Mouse (Mus musculus) gastrocnemius, adult 8-10 months (tissue): Measurements from ENCODE around the gene Tmem270. TPM values are rescaled to one million over a fixed set of nuclear protein-coding genes. Genes with fewer than 3 reads are reported as not detected.
A peak's percentile ranks its signal among the peaks of the same experiment; 100 is the strongest.

Experiments
- DNase-seq, 2 experiments: peaks; one replicate each; pipeline ENCODE4 v3.0.0; 2022; ENCODE audit warnings: low spot score in 2 of 2
- total RNA-seq, 4 experiments: library from RNA; stranded (reverse); gene quantifications; 2 replicates each; pipeline ENCODE4 v1.2.4; 2022

Gene Tmem270
- total RNA-seq, 4 experiments from 2014 or later, result not detected

GRCm38 (mm10) chr5:134887447-134888335, 18.8 kb downstream of the Tmem270 start:
- no peak for DNase-seq

DNA sequence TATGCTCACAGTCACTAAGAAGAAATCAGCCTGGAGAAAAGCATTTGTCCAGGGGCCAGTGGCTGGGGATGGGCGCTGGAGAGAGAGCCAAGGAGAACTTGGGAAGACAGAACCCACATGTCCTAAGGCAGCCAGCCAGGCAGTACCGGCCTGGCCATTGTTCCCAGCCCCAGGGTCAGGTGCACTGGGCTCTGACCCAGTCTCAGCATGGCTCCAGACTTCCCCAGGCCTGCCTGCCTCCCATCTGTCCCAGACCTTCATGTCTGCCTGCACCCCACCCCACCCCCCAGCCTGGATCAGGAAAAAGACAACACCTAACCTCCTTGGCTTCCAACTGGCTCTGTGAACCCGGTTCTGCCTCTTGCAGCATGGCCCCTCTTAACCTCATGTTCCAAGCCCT, 23.5 kb downstream of the Tmem270 start:
- DNase-seq, result no peak

DNA sequence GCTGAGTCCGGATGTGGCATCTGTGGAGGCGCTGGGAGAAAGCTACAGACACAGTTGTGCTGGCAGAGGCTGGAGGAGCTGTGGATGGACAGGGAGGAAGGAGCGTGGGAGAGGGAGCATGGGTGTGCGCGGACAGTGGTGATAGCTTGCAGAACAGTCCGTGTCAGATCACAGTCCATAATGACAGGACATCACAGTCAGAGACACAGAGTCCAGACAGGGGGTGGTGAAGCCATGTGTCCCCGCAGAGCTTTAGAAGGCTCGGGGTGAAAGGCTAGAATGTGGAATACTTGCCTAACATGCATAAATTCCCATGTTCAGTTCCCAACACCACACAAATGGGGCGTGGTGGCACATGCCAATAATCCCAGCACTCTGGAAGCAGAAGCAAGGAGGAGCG, 29.7 kb downstream of the Tmem270 start:
- DNase-seq, result no peak

DNA sequence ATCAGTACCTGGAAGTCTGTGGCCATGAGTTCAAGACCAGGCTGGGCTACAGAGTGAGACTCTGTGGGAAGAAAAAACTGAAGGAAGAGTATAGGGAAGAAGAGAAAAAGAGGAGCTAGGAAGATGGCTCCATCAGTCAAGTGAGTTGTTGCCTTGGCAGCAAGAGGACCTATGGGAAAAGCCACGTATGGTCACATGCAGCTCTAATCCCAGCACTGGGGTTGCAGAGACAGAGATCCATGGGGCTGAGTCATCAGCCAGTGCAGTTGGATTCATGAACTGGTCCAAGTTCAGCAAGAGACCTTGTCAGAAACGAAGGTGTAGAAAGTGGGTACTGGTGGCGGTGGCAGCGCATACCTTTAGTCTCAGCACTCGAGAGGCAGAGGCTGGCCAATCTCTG, 31.3 kb downstream of the Tmem270 start:
- no peak for DNase-seq

GRCm38 (mm10) chr5:134873956-134874879, 32.3 kb downstream of the Tmem270 start:
- peak; percentile 54 to 63 for DNase-seq

- peak in 1 of 2 experiments; percentile 38 for DNase-seq
Measured at GRCm38 (mm10) chr5:134873034-134873433, 33.5 kb downstream of the Tmem270 start.

DNA sequence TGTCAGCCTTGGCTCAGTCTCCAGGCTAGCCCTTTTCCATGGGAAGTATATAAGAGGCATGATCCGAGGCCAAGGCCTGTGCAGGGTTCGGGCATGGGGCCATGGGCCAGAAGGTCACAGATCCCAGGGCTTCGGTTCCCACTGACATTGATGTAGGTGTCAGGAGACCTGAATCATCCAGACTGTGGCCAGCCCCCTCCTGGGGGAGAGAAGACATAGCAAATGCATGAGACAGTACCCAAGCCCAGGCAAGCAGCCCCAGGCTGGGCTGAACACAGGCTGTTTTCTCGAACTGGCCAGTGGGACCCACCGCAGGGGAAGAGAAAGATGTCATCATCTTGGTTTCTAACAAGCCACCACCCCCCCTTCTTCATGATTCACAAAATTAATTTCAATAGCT, 33.9 kb downstream of the Tmem270 start:
- DNase-seq, result peak in 1 of 2 experiments; percentile 43

- no peak for DNase-seq
Measured at GRCm38 (mm10) chr5:134868506-134868905, 38.0 kb downstream of the Tmem270 start.

- no peak for DNase-seq
Measured at GRCm38 (mm10) chr5:134867320-134868144, 39.0 kb downstream of the Tmem270 start.

DNA sequence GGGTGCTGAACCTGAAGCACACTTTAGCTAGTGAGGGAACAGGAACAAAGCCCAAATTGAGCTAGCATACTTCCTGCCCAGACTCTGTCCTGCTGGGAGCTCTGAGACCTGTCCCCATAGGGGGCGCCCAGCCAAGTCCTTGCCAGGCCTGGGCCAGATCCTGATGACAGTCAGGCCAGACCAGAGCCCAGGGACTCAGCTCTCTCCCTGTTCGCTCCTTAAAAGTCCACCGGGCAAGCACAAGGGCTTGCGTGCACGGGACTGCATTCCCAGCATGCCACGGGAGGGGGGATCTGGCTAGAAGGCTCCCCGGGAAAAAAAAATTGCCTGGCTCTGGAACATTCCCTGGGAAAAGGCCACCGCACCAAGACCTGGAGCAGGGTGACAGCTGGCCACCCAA, 41.4 kb downstream of the Tmem270 start:
- DNase-seq, result no peak

DNA sequence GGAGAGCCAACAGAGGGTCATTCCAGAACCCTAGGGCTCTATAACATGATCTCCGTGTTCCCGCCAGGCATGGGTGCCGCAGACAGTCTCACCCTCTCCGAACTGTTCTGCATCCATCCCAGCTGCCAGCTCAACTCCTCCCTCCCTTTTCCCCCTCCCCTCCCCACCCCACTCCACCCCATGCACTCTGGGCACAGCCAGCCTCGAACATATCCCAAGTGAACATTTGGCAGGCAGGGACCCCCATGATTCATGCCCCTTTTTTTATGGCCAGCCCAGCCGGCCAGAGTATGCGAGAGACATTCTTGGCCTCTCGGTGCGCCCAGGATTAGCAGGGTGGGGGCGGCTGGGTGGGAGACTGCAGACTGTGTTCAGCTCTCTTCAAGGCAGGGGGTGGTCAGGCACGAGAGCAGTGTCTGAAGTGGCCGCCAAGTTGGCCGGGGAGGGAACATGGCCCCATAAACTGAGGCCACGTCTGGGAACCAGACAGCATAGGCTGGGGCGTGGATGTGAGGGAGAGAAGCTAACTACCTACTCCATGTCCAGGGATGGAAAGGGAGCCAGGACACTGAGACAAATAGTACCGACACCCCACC, 44.5 kb downstream of the Tmem270 start:
- no peak for DNase-seq

GRCm38 (mm10) chr5:134859193-134859592, 47.3 kb downstream of the Tmem270 start:
- no peak for DNase-seq

GRCm38 (mm10) chr5:134858378-134858777, 48.2 kb downstream of the Tmem270 start:
- no peak for DNase-seq

GRCm38 (mm10) chr5:134852873-134853272, 53.7 kb downstream of the Tmem270 start:
- DNase-seq, result no peak

Other genes starting within 250 kb of the Tmem270 start
- gene Limk1, start 218.1 kb downstream of the Tmem270 start, total RNA-seq, result 1 to 10 TPM in 2 of 4 experiments, under 1 TPM in 2; 0.92 to 1.5 (median 1.2) TPM
- 10 to 100 TPM in 1 of 4 experiments, 1 to 10 TPM in 3; 3.7 to 11.6 (median 8.5) TPM for gene Eln, start 159.4 kb downstream of the Tmem270 start, total RNA-seq
- not detected for gene Cldn13, start 8.8 kb upstream of the Tmem270 start, total RNA-seq
- gene Mettl27, start 25.6 kb upstream of the Tmem270 start, total RNA-seq, result 1 to 10 TPM; 3.8 to 6.1 (median 4.4) TPM
- gene Cldn4, start 40.2 kb upstream of the Tmem270 start, total RNA-seq, result not detected
- gene Cldn3, start 79.5 kb upstream of the Tmem270 start, total RNA-seq, result not detected
- 10 to 100 TPM; 38.5 to 54.3 (median 46.0) TPM for gene Abhd11, start 102.4 kb upstream of the Tmem270 start, total RNA-seq
- 1 to 10 TPM in 1 of 4 experiments, under 1 TPM in 3; 0.22 to 1.3 (median 0.39) TPM for gene Stx1a, start 116.7 kb upstream of the Tmem270 start, total RNA-seq
- gene Dnajc30, start 157.5 kb upstream of the Tmem270 start, total RNA-seq, result 10 to 100 TPM; 24.3 to 26.8 (median 25.8) TPM
- 10 to 100 TPM; 25.7 to 36.4 (median 29.8) TPM for gene Bud23, start 158.2 kb upstream of the Tmem270 start, total RNA-seq
- gene Vps37d, start 171.5 kb upstream of the Tmem270 start, total RNA-seq, result under 1 TPM in 3 of 4 experiments, not detected in 1; 0.31 to 0.56 (median 0.41) TPM
- 10 to 100 TPM; 44.9 to 73.8 (median 51.6) TPM for gene Mlxipl, start 183.2 kb upstream of the Tmem270 start, total RNA-seq
- gene Tbl2, start 242.9 kb upstream of the Tmem270 start, total RNA-seq, result 10 to 100 TPM in 1 of 4 experiments, 1 to 10 TPM in 3; 8.5 to 12.2 (median 8.9) TPM